Mouse (Mus musculus) intestine, embryonic 14.5 days (tissue): Measurements from ENCODE around the gene Commd3. TPM values are rescaled to one million over a fixed set of nuclear protein-coding genes. Genes with fewer than 3 reads are reported as not detected.

Source experiments
- ATAC-seq: fragments of 200-750 bp; cut with Nextera tagmentation; replicated peaks from 2 replicates; pipeline ENCODE4 v1.8.0; 2017; ENCODE audit warnings: low read depth, moderate number of reproducible peaks, moderate TSS enrichment, moderate library complexity; ENCODE audit not compliant: low FRiP score, low TSS enrichment
- DNase-seq: peaks from one replicate; pipeline ENCODE4 v3.0.0-alpha.2; 2018; ENCODE audit warnings: low spot score
- H3K27ac ChIP-seq: fragments of 300-500 bp; sonication (generic); 2 replicates; pipeline ENCODE4 v1.5.1; 2014; ENCODE audit warnings: low read depth, mild to moderate bottlenecking, control low read depth
- H3K27me3 ChIP-seq: fragments of 300-500 bp; sonication (generic); replicated peaks from 2 replicates; pipeline ENCODE4 v1.6.1; 2014; ENCODE audit warnings: low read length, control low read depth; ENCODE audit not compliant: control insufficient read depth, insufficient read depth
- H3K36me3 ChIP-seq: fragments of 300-500 bp; sonication (generic); 2 replicates; pipeline ENCODE4 v1.6.1; 2014; ENCODE audit warnings: low read length, control low read depth; ENCODE audit not compliant: control insufficient read depth, insufficient read depth
- H3K4me1 ChIP-seq: fragments of 300-500 bp; sonication (generic); replicated peaks from 2 replicates; pipeline ENCODE4 v1.6.1; 2014; ENCODE audit warnings: low read length, control low read depth, mixed read lengths; ENCODE audit not compliant: control insufficient read depth, insufficient read depth
- H3K4me2 ChIP-seq: fragments of 300-500 bp; sonication (generic); 2 replicates; pipeline ENCODE4 v1.6.1; 2014; ENCODE audit warnings: low read length
- H3K4me3 ChIP-seq: fragments of 300-500 bp; sonication (generic); 2 replicates; pipeline ENCODE4 v1.5.1; 2014; ENCODE audit warnings: low read depth, low read length, control low read depth, mixed read lengths
- H3K9ac ChIP-seq: fragments of 300-500 bp; sonication (generic); 2 replicates; pipeline ENCODE4 v1.6.1; 2014; ENCODE audit warnings: mild to moderate bottlenecking, low read length
- H3K9me3 ChIP-seq: fragments of 300-500 bp; sonication (generic); 2 replicates; pipeline ENCODE4 v1.6.1; 2016; ENCODE audit warnings: low read length, control low read depth; ENCODE audit not compliant: control insufficient read depth
- WGBS: fragments of 180-500 bp; shearing (Covaris S2); extraction: QIAGEN DNeasy Blood & Tissue Kit; methylation state at CpG from one replicate; pipeline ENCODE4 v1.1.7; 2014; 5-methylcytosine and 5-hydroxymethylcytosine counted together
- polyA plus RNA-seq: library from polyadenylated mRNA; unstranded; fragments of >200 nt; fragmentation: Nextera tagmentation; extraction: Ambion mirVana; gene quantifications from 2 replicates; pipeline ENCODE4 v1.2.1, GENCODE M21; 2014

Commd3 gene
- polyA plus RNA-seq, 1 experiment from 2014 or later = 199 TPM

DNA sequence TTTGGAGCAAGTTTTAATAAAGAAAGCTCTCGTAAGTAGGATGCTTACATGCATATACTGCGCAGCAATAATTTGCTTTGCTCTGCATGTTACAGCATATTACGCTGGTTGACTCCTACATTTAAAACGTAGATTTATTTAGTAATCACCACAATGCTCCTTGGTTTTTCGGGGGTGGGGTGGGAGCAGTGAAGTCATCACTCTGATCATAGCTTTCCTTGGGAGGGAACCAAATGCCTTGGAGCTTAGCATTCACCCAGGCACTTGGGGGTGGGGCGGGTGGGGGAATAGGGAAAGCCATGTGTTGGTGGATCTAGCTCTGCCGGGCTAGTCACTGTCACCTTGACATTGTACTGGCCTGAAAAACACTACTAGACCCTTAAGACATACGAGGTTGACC is 23.0 kb downstream of the Commd3 start:
- no peak overlapping the region for H3K4me3 ChIP-seq
- H3K4me2 ChIP-seq = peak overlapping the region; percentile 89; the same call in 1 of the 2 replicates
- WGBS = 4% methylated on average over 8 of the region's 8 CpGs

DNA sequence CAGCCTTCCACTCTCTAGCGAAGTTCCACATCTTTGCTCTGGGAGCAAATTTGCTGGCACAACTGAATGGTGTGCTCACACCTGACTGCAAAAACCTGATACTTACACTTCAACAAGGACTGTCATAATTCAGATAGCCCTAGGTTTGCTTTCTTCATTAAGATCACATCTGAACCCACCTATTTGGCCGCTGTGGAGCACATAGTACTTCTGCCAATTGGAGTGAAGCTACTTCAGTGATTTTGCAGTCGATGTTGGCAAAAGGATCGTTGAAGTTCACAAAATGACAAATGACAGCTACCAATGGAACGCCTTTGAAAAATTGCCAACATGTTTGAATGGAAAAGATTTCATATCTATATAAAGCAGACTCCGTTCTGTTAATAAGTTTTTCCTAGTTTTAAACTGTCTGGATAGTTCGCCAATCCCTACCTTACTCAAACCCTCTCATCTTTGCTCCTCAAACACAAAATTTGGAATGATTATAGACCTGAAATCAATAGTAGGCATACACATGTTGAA is 23.5 kb downstream of the Commd3 start:
- no peaks in the 10 kb centered on the region for H3K9me3 ChIP-seq
- H3K4me3 ChIP-seq = no peak overlapping the region
- H3K4me1 ChIP-seq = peaks cover 3% of the 10 kb centered on the region; the same call in 1 of the 2 replicates
- no peak overlapping the region for H3K4me2 ChIP-seq
- peaks cover 91% of the 10 kb centered on the region for H3K27me3 ChIP-seq
- no peaks in the 10 kb centered on the region for H3K36me3 ChIP-seq
- no peak overlapping the region for H3K9ac ChIP-seq
- WGBS = 9% methylated on average over 7 of the region's 7 CpGs
- H3K27ac ChIP-seq = no peak overlapping the region
- DNase-seq (peak; percentile 68), ATAC-seq (no peak)

More for the DNA sequence above, 23.0 kb downstream of the Commd3 start:
- peaks cover 91% of the 10 kb centered on the region for H3K27me3 ChIP-seq
- DNase-seq = peak; percentile 54
- H3K9ac ChIP-seq = no peak overlapping the region
- ATAC-seq = no peak
- no peak overlapping the region for H3K27ac ChIP-seq
- peaks cover 3% of the 10 kb centered on the region for H3K4me1 ChIP-seq
- H3K9me3 ChIP-seq = no peaks in the 10 kb centered on the region
- H3K36me3 ChIP-seq = no peaks in the 10 kb centered on the region

DNA sequence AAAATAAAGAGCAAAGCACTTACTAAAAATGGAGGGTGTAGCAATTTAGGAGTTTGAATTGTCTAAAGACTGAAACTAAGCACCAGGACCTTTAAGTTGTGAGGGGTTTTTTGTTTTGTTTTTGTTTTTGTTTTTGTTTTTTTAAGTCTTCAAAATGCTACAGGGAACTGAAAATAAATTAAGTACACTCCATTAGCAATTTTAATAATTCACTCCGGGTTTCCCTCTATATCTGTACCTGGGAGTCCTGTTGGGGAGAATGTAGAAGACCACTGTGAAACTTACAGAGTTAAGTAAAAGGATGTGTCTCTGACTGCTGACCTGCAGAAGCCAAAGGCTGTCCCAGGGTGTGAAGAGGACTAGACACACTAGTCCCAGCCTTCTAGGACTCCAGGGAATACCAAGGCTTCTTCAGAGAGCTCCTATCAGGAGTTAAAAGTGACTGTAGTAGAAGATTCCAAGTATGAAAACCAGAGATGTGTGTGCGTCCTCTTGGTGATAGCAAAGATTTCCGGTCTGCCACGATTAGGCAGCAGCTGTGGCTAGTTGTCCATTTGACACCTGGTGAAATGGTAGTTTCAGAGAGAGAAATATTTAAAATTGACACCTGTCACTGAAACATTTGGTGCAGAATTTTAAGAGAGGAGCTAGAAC is 25.5 kb downstream of the Commd3 start:
- H3K4me1 ChIP-seq = peaks cover 3% of the 10 kb centered on the region; the same call in 1 of the 2 replicates
- DNase-seq (peak; percentile 59), ATAC-seq (no peak)
- no peaks in the 10 kb centered on the region for H3K36me3 ChIP-seq
- 4% methylated on average over 4 of the region's 4 CpGs for WGBS
- H3K9ac ChIP-seq = no peak overlapping the region
- no peak overlapping the region for H3K4me2 ChIP-seq
- no peak overlapping the region for H3K4me3 ChIP-seq
- peaks cover 90% of the 10 kb centered on the region for H3K27me3 ChIP-seq
- H3K9me3 ChIP-seq = no peaks in the 10 kb centered on the region
- H3K27ac ChIP-seq = no peak overlapping the region

DNA sequence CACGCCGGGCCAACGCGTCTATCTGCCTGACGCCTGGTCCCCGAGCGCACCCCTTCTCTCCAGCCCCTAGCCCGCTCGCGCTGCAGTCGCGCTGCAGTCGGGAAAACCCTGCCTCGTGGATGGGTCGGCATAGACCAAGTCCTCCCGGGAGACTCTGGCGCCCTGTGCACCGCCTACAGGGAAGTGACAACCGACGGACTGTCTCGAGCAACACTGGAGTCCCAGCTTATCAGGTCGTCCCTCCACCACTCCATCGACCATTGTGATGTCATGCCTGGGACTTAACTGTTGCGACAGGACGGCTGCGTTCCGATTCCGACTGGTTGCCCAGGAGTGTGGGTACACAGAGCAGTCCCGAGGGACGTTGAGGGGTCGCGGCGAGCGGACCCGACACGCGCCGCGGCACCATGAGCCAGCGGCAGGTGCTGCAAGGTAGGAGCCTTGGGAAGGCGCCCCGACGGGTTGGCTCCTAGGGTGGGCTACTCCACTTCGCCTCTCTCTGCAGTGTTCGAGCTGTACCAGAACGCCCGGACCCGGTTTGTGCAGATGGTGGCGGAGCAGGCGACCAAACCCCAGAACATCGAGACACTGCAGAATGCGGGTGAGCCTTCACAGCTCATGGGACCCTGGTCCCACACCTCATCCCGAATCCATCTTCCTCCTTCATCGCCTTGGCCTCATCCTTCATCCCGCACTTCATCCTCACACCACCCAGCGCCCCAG is 26.6 kb downstream of the Commd3 start:
- H3K9ac ChIP-seq = no peak overlapping the region
- H3K9me3 ChIP-seq = no peaks in the 10 kb centered on the region
- no peaks in the 10 kb centered on the region; the same call in 1 of the 2 replicates for H3K4me1 ChIP-seq
- DNase-seq (peak; percentile 78), ATAC-seq (0 out of 2 replicates have a peak, but pooled peaks have one; percentile 21)
- 2% methylated on average over 55 of the region's 56 CpGs for WGBS
- H3K27me3 ChIP-seq = peaks cover 81% of the 10 kb centered on the region
- 0 out of 2 replicates have a peak overlapping the region, but pooled peaks have one; percentile 7 for H3K4me2 ChIP-seq
- no peak overlapping the region for H3K4me3 ChIP-seq
- no peaks in the 10 kb centered on the region for H3K36me3 ChIP-seq
- no peak overlapping the region for H3K27ac ChIP-seq

DNA sequence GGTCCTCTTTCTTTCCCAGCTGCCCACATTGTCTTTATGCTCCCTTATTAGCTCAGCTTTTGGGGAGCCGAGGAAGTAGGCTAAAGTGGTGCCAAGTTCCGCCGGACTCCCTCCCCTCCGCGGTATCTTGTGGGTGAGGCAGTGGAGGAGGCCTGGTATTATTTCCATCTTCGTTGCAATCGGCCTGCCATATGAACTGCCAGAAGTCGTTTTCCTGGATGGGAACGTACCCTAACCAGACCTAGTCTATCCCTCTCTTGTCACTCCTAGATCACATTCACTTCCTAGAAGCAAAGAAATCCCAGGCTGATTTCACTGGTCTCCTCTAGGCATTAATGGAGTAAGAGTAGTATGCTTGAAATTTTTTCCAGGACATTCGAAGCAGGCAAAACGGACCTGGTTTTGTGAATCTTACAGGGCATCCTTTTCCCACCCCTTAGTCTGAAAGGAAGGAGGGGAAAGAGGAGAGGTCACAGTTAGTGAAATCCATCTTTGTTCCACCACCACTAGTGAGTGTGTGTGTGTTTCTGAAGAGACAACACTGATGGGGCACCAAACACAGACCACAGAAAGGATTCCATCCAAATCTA is 27.3 kb downstream of the Commd3 start:
- peak; percentile 60 for DNase-seq
- Histone ChIP-seq H3K4me2 (no peak overlapping the region), H3K36me3 (no peaks in the 10 kb centered on the region), H3K9ac (no peak overlapping the region), H3K27ac (no peak overlapping the region), H3K9me3 (no peaks in the 10 kb centered on the region), H3K27me3 (peaks cover 85% of the 10 kb centered on the region), H3K4me3 (no peak overlapping the region), H3K4me1 (no peaks in the 10 kb centered on the region; the same call in 1 of the 2 replicates)
- 2% methylated on average over 11 of the region's 11 CpGs for WGBS
- ATAC-seq = no peak

DNA sequence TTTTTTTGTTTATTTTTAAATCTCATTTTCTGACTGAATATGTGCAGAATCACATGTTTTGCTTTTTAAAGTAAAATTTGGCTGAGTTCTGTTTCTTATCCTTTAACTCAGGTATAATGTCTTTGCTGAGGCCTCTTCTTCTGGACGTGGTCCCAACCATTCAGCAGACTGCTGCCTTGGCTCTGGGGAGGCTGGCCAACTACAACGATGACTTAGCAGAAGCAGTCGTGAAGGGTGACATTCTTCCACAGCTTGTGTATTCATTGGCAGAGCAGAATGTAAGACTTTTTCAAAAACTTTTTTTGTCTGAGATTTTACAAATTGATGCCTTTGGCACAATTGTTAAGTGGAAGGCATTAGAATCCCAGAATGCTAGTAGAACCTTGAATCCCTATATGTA is 38.2 kb downstream of the Commd3 start:
- H3K27me3 ChIP-seq = no peaks in the 10 kb centered on the region
- no peaks in the 10 kb centered on the region for H3K9me3 ChIP-seq
- DNase-seq = no peak
- ATAC-seq = no peak
- H3K4me3 ChIP-seq = no peak overlapping the region
- 73% methylated on average over 3 of the region's 3 CpGs for WGBS
- H3K27ac ChIP-seq = no peak overlapping the region
- no peak overlapping the region for H3K9ac ChIP-seq
- H3K36me3 ChIP-seq = no peaks in the 10 kb centered on the region
- H3K4me1 ChIP-seq = no peaks in the 10 kb centered on the region
- H3K4me2 ChIP-seq = no peak overlapping the region

DNA sequence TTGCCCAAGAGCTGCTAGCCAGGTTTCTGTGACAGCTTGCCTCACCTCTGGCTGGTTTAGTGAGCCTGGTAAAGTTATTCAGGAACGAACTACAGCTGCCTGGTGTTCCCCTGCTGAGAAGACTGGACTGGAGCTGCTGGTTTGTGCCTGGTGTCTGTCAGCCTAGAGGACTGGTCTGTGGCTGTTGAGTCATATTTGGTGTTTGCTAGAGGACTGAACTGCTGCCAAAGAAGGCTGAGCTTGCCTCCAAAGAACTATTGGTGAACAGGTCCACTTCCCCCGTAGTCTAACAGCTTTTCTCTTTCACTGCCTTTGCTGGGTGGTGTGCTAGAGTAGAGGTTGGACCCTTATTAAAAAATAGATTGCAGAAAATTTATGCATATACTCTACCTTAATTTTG is 40.9 kb downstream of the Commd3 start:
- Histone ChIP-seq H3K36me3 (no peaks in the 10 kb centered on the region), H3K9me3 (no peaks in the 10 kb centered on the region), H3K4me3 (no peak overlapping the region), H3K4me1 (no peaks in the 10 kb centered on the region), H3K9ac (no peak overlapping the region), H3K27me3 (no peaks in the 10 kb centered on the region), H3K27ac (no peak overlapping the region), H3K4me2 (no peak overlapping the region)
- 60% methylated on average over 2 of the region's 2 CpGs for WGBS
- DNase-seq (no peak), ATAC-seq (no peak)

DNA sequence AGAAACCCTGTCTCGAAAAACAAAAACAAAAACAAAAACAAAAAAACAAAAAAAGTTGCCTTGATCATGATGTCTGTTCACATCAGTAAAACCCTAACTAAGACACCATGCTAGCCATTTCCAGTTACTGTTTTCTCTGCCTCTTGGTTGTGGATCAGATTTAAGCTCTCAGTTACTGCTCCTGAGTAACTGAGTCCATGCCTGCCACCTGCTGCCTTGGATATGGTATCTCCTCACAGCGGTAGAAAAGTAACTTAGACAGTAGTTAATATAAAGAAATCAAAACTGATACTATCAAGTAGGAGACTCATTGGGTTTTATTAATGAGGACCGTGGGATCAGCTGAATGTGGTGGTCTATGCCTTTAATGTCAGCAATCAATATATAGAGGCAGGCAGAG is 42.2 kb downstream of the Commd3 start:
- DNase-seq = no peak
- no peak overlapping the region for H3K9ac ChIP-seq
- ATAC-seq = no peak
- H3K9me3 ChIP-seq = no peaks in the 10 kb centered on the region
- H3K4me3 ChIP-seq = no peak overlapping the region
- H3K4me1 ChIP-seq = no peaks in the 10 kb centered on the region
- no peaks in the 10 kb centered on the region for H3K36me3 ChIP-seq
- no peaks in the 10 kb centered on the region for H3K27me3 ChIP-seq
- no peak overlapping the region for H3K27ac ChIP-seq
- WGBS = 76% methylated on average over 3 of the region's 3 CpGs
- no peak overlapping the region for H3K4me2 ChIP-seq
